Mouse (Mus musculus) ovary, adult 10 weeks (tissue): ENCODE measurements around the gene Tmem167. TPM values are rescaled to one million over a fixed set of nuclear protein-coding genes. Genes with fewer than 3 reads are reported as not detected.

Source experiments
- polyA plus RNA-seq: library from polyadenylated mRNA; stranded (reverse); fragments of 350-450 nt; fragmentation: Illumina TruSeq; extraction: RNeasy Lipid Tissue Mini Kit (QIAGEN cat#74804); gene quantifications from one replicate; pipeline ENCODE4 v1.2.3, GENCODE M21; 2014

Tmem167 gene
- 66.3 TPM for polyA plus RNA-seq

GRCm38 (mm10) chr13:90088962-90089824, at the start of gene Tmem167, which contains the start of gene Xrcc4:
Gene Tmem167, plus strand, starts transcription at chr13:90089123.
Gene Xrcc4, minus strand, starts transcription at chr13:90089608.

Other genes starting within 250 kb of the Tmem167 start
- 57.6 TPM for gene Xrcc4, start 485 bp downstream of the Tmem167 start, polyA plus RNA-seq